Mouse (Mus musculus): ENCODE results near the gene Zic2.

DNA sequence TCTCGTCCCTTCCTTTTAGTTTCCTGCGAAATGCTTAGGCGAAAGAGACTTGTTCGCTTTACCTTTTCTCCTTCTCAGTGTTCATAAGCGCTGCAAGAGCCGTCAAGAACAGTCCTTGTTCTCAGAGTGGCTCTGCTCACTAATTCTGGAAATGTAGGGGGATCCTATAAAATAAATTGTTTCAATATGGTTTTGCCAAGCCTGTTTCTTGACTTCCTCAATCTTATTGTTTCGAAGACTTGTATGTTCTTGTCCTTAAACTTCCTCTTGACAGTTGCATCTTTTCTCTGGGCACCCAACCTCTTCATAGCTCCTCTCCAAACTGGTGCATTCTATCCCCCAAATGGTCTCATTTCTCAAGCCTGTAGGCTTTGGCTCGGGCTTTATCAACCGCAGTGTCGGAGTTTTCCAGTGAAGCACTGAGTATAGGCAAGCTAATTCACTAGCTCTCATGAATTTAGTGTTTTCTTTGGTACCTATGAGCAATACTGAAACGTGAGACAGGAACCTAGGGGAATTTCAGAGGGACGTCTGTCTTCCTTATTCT lies 10.5 kb downstream of the Zic2 start:
- no peak for TF ChIP-seq CTCF (IDR thresholded peaks at IDR 0.05; ENCODE audit: extremely low read depth, insufficient read depth, low read length)
- no peak for TF ChIP-seq POLR2A (IDR thresholded peaks at IDR 0.05; ENCODE audit: extremely low read depth, insufficient read depth, low read length)

All from cortical plate, adult 2 months (tissue).